Mouse (Mus musculus) bone marrow, adult 2 months (tissue): ENCODE results near the gene Gm5788. TPM values are rescaled to one million over a fixed set of nuclear protein-coding genes. Genes with fewer than 3 reads are reported as not detected.
"Not testable (repeated sequence)": the region's sequence is repeated elsewhere in the genome, so short reads cannot be mapped to it uniquely, and the experiment has no call there.

Experiments used
- H3K27ac ChIP-seq: fragments of 200-500 bp; 2 replicates; pipeline ENCODE4 v1.5.1; 2012; ENCODE audit warnings: low read depth, mild to moderate bottlenecking, control low read depth, inconsistent platforms, low read length; ENCODE audit not compliant: control insufficient read depth, poor library complexity, insufficient read depth
- H3K4me1 ChIP-seq: fragments of 200-500 bp; 2 replicates; pipeline ENCODE4 v1.6.1; 2011; ENCODE audit warnings: low read length; ENCODE audit not compliant: control insufficient read depth, insufficient read depth
- H3K4me3 ChIP-seq: fragments of 200-500 bp; replicated peaks from 2 replicates; pipeline ENCODE3; 2011; ENCODE audit warnings: mild to moderate bottlenecking, low read depth, low read length, control low read depth; ENCODE audit not compliant: control insufficient read depth
- CTCF ChIP-seq: fragments of 200-500 bp; IDR thresholded peaks from 2 replicates; pipeline ENCODE4 v1.5.1; 2011; ENCODE audit warnings: low read length, control low read depth; ENCODE audit not compliant: control insufficient read depth, insufficient read depth
- POLR2A ChIP-seq: fragments of 200-500 bp; IDR thresholded peaks from 2 replicates; pipeline ENCODE4 v1.6.1; 2011; ENCODE audit warnings: low read depth, mild to moderate bottlenecking, control low read depth, low read length, borderline replicate concordance; ENCODE audit not compliant: control insufficient read depth
- WGBS: fragments of 180-500 bp; shearing (Covaris S2); methylation state at CpG from one replicate; pipeline ENCODE4 v1.1.7; 2018; 5-methylcytosine and 5-hydroxymethylcytosine counted together
- polyA plus RNA-seq: library from polyadenylated mRNA; stranded (reverse); fragments of >200 nt; gene quantifications from 2 replicates; pipeline ENCODE4 v1.2.4, GENCODE M21; 2011; ENCODE audit warnings: low replicate concordance; ENCODE audit not compliant: missing spikeins, insufficient read depth, insufficient read length

Gene Gm5788
- not detected in 2 replicates for polyA plus RNA-seq

- H3K4me3 ChIP-seq, H3K4me1 ChIP-seq, H3K27ac ChIP-seq: not testable (repeated sequence)
- WGBS = 66% methylated on average over 3 of the region's 3 CpGs
Observed at GRCm38 (mm10) chr12:87494421-87494820, at the start of gene Gm5788. Gm5788 (plus strand) TSS chr12:87494721.

- TF ChIP-seq POLR2A = no peak
- no peak for TF ChIP-seq CTCF
- WGBS = 85% methylated on average over 9 of the region's 9 CpGs
- H3K4me1 ChIP-seq = no peaks in the 10 kb centered on the region; the same call in 1 of the 2 replicates
- H3K27ac ChIP-seq = no peak overlapping the region
- no peak overlapping the region for H3K4me3 ChIP-seq
Observed at GRCm38 (mm10) chr12:87449456-87449855, 45.1 kb upstream of the Gm5788 start.

- H3K4me1 ChIP-seq = no peaks in the 10 kb centered on the region; the same call in 1 of the 2 replicates
- no peak overlapping the region for H3K4me3 ChIP-seq
- no peak overlapping the region for H3K27ac ChIP-seq
- WGBS = 74% methylated on average over 6 of the region's 6 CpGs
- no peak for TF ChIP-seq POLR2A
- no peak for TF ChIP-seq CTCF
Observed at GRCm38 (mm10) chr12:87464678-87465297, 29.7 kb upstream of the Gm5788 start.

- WGBS = 30% methylated on average over 7 of the region's 7 CpGs
- Histone ChIP-seq H3K4me3 (no peak overlapping the region), H3K4me1 (peaks cover 2% of the 10 kb centered on the region; the same call in 1 of the 2 replicates), H3K27ac (peak overlapping the region; percentile 19)
- TF ChIP-seq POLR2A (no peak), CTCF (no peak)
Observed at GRCm38 (mm10) chr12:87470263-87471136, 24.0 kb upstream of the Gm5788 start.

GRCm38 (mm10) chr12:87471421-87471963, 23.0 kb upstream of the Gm5788 start:
- WGBS = under 1% methylated on average over 19 of the region's 19 CpGs
- Histone ChIP-seq H3K4me3 (peak overlapping the region; percentile 91), H3K4me1 (peaks cover 2% of the 10 kb centered on the region; the same call in 1 of the 2 replicates), H3K27ac (peak overlapping the region; percentile 49)
- TF ChIP-seq POLR2A (no peak), CTCF (no peak)

GRCm38 (mm10) chr12:87471964-87472786, 22.3 kb upstream of the Gm5788 start, which contains the start of gene Snw1:
Snw1 (minus strand) TSS chr12:87472274.
- Histone ChIP-seq H3K4me1 (peaks cover 2% of the 10 kb centered on the region; the same call in 1 of the 2 replicates), H3K4me3 (peak within 1 kb of the TSS; percentile 91), H3K27ac (peak within 1 kb of the TSS; percentile 49)
- TF ChIP-seq CTCF (no peak), POLR2A (peak; percentile 83; the same call in 1 of the 2 replicates)
- 3% methylated on average over 45 of the region's 45 CpGs for WGBS

GRCm38 (mm10) chr12:87474756-87475155, 19.8 kb upstream of the Gm5788 start:
- H3K27ac ChIP-seq = no peak overlapping the region
- 73% methylated on average over 3 of the region's 3 CpGs for WGBS
- H3K4me3 ChIP-seq = no peak overlapping the region
- TF ChIP-seq CTCF (no peak), POLR2A (no peak)
- peaks cover 2% of the 10 kb centered on the region; the same call in 1 of the 2 replicates for H3K4me1 ChIP-seq

- H3K4me3 ChIP-seq, H3K27ac ChIP-seq, H3K4me1 ChIP-seq: not testable (repeated sequence)
- WGBS = 92% methylated on average over 5 of the region's 5 CpGs
Observed at GRCm38 (mm10) chr12:87482482-87482881, 12.0 kb upstream of the Gm5788 start.

- WGBS = 23% methylated on average over 2 of the region's 2 CpGs
- H3K4me3 ChIP-seq, H3K4me1 ChIP-seq, H3K27ac ChIP-seq: not testable (repeated sequence)
Observed at GRCm38 (mm10) chr12:87488683-87489082, 5.8 kb upstream of the Gm5788 start.

- 69% methylated on average over 4 of the region's 4 CpGs for WGBS
Observed at GRCm38 (mm10) chr12:87514016-87514415, 19.5 kb downstream of the Gm5788 start, which contains the start of gene Gm8300. Gm8300 (plus strand) TSS chr12:87514316.

GRCm38 (mm10) chr12:87519616-87520015, 25.1 kb downstream of the Gm5788 start:
- H3K4me1 ChIP-seq, H3K27ac ChIP-seq, H3K4me3 ChIP-seq: not testable (repeated sequence)
- WGBS = 46% methylated on average over 3 of the region's 3 CpGs

More at GRCm38 (mm10) chr12:87514016-87514415, 19.5 kb downstream of the Gm5788 start, which contains the start of gene Gm8300:
- H3K4me1 ChIP-seq, H3K4me3 ChIP-seq, H3K27ac ChIP-seq: not testable (repeated sequence)
